Mouse (Mus musculus): ENCODE data around the gene Camsap3. TPM values are rescaled to one million over a fixed set of nuclear protein-coding genes. Genes with fewer than 3 reads are reported as not detected.
A peak's percentile ranks its signal among the peaks of the same experiment; 100 is the strongest.
"Not testable (repeated sequence)": the region's sequence is repeated elsewhere in the genome, so short reads cannot be mapped to it uniquely, and the experiment has no call there.

The Camsap3 gene
- polyA plus RNA-seq, 1 experiment from 2014 or later, result 16.7 TPM

DNA sequence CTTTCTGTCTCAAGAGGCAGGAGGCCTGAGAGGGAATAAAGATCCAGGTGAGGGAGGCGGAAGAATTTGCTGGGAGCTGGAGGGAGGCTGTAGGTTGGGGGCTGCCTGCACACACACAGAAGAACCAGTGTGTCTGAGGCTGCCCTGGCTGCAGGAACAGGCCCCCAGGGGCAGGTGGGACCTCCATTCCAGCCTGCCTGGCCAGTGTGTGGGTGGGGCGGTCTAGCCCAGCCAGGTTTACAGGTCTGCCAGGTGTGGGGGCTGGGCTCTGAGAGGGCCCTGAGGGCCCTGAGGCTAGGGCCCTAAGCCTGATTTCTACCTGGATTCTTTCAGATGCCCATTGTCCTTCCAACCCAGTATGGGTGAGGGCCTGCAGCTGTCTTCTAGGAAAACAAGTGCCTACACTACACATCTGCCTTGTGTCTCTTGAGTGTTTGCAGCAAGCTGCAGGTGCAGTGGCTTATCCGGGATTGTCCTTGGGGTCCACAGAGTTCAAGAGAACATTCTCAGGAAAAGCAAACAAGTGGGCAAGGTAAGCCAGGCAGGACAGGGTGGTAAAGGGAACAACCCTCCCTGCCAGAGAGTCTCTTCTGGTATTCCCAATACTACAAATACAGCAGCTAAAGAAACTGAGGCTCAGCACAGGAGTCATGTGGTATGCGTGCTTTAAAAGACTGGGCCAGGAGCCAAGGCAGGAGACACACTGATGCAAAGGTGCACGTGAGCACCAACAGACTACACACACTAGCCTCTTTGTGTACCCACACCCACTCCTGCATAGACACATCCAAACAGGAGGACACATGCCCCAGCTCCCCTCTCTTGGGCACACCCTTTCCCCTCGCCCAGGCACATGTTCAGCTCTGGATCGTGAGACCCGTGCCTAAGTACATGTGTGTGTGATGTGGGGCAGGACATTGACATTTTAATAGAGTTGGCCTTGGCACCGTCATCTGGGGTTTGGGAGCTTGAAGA is 7.4 kb upstream of the Camsap3 start:
- H3K27ac ChIP-seq, result peak overlapping the region; percentile 76
- no peaks in the 10 kb centered on the region for H3K27me3 ChIP-seq (replicated peaks)
- H3K9me3 ChIP-seq, result no peaks in the 10 kb centered on the region
- no peak overlapping the region for H3K4me3 ChIP-seq (replicated peaks)
- no peak overlapping the region for H3K4me2 ChIP-seq
- 61% methylated on average over 9 of the region's 9 CpGs for WGBS
- H3K4me1 ChIP-seq, result peaks cover 4% of the 10 kb centered on the region; the same call in 1 of the 2 replicates
- ATAC-seq (ENCODE audit: insufficient read depth, low FRiP score, low read depth), result peak; percentile 73
- H3K36me3 ChIP-seq, result no peaks in the 10 kb centered on the region
- no peak overlapping the region for H3K9ac ChIP-seq

DNA sequence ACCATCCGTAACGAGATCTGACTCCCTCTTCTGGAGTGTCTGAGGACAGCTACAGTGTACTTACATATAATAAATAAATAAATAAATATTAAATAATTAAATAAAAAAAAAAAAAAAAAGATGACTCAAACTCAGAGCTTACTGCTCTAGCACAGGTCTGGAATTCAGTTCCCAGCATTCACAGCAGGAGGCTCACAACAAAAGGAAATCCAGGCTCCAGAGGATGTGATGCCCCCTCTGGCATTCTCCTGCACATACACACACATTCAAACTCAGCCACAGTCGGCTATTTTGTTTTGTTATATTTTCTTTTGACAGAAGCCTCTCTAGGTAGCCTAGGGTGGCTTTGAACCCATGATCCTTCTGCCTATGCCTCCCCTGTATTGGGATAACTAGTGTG is 5.1 kb upstream of the Camsap3 start:
- H3K4me2 ChIP-seq; H3K4me3 ChIP-seq (replicated peaks); H3K27ac ChIP-seq; ATAC-seq (ENCODE audit: insufficient read depth, low FRiP score, low read depth); H3K27me3 ChIP-seq (replicated peaks); H3K4me1 ChIP-seq; H3K9ac ChIP-seq; H3K36me3 ChIP-seq; H3K9me3 ChIP-seq: not testable (repeated sequence)
- 81% methylated on average over 1 of the region's 3 CpGs for WGBS

GRCm38 (mm10) chr8:3586452-3586851 is 641 bp upstream of the Camsap3 start:
- Histone ChIP-seq H3K4me2 (no peak overlapping the region), H3K36me3 (no peaks in the 10 kb centered on the region), H3K4me3 (replicated peaks) (no peak overlapping the region), H3K27ac (no peak overlapping the region), H3K9me3 (no peaks in the 10 kb centered on the region), H3K4me1 (no peaks in the 10 kb centered on the region), H3K27me3 (replicated peaks) (no peaks in the 10 kb centered on the region), H3K9ac (no peak overlapping the region)
- WGBS, result 69% methylated on average over 2 of the region's 2 CpGs
- peak; percentile 12; the same call in 1 of the 2 replicates for ATAC-seq (ENCODE audit: insufficient read depth, low FRiP score, low read depth)

GRCm38 (mm10) chr8:3587391-3588257 is 531 bp downstream of the Camsap3 start:
- Histone ChIP-seq H3K27ac (peak overlapping the region; percentile 88), H3K36me3 (no peaks in the 10 kb centered on the region), H3K4me3 (replicated peaks) (peak overlapping the region; percentile 67), H3K4me1 (no peaks in the 10 kb centered on the region), H3K4me2 (peak overlapping the region; percentile 90), H3K9me3 (no peaks in the 10 kb centered on the region), H3K27me3 (replicated peaks) (no peaks in the 10 kb centered on the region), H3K9ac (peak overlapping the region; percentile 56)
- ATAC-seq (ENCODE audit: insufficient read depth, low FRiP score, low read depth), result peak; percentile 70
- WGBS, result under 1% methylated on average over 76 of the region's 77 CpGs

DNA sequence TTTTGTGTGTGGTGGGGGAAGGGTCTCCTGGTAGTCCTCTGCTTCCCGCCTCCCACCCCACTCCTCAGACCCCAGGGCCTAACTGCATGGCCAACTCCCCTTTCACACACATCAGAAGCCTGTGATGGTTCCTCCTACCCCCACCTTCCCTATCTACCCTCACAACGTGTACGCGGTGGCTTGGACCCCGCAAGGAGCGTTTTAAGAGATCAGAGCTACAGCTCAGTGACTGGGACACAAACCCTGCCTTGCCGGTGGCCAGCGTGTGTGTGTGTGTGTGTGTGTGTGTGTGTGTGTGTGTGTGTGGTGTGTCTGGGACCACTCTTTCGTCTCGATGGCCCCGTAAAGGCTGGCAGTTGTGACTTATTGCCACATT is 1.2 kb downstream of the Camsap3 start:
- peak overlapping the region; percentile 67 for H3K4me3 ChIP-seq (replicated peaks)
- no peaks in the 10 kb centered on the region for H3K9me3 ChIP-seq
- ATAC-seq (ENCODE audit: insufficient read depth, low FRiP score, low read depth), result peak; percentile 36
- H3K36me3 ChIP-seq, result no peaks in the 10 kb centered on the region
- 7% methylated on average over 11 of the region's 11 CpGs for WGBS
- H3K4me2 ChIP-seq, result peak overlapping the region; percentile 90
- H3K27me3 ChIP-seq (replicated peaks), result no peaks in the 10 kb centered on the region
- H3K27ac ChIP-seq, result peak overlapping the region; percentile 88
- H3K4me1 ChIP-seq, result 0 out of 2 replicates have a peak, but pooled peaks cover 3% of the 10 kb centered on the region
- peak overlapping the region; percentile 56 for H3K9ac ChIP-seq

DNA sequence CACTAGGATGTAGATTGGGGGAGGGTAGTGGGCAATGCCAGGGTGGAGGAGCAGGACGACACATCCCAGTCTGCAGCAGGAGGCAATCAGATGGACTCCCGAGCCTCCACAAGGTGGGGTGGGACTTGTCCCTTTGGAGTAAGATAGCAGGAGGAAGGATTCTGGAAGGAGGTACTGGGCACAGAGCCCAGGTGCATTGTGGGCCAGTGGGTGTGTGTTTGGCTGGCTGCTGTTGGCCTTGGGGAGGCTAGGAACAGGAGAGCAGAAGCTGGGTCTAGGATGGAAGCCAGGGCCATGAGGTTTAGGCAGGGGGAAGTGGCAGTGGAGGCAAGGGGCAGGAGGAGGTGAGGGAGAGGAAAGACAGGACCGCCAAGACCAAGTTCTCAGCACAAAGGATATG is 6.4 kb downstream of the Camsap3 start:
- H3K4me1 ChIP-seq, result 0 out of 2 replicates have a peak, but pooled peaks cover 6% of the 10 kb centered on the region
- ATAC-seq (ENCODE audit: insufficient read depth, low FRiP score, low read depth), result no peak
- H3K4me3 ChIP-seq (replicated peaks), result no peak overlapping the region
- no peaks in the 10 kb centered on the region for H3K36me3 ChIP-seq
- no peak overlapping the region for H3K9ac ChIP-seq
- no peak overlapping the region for H3K27ac ChIP-seq
- no peak overlapping the region for H3K4me2 ChIP-seq
- 66% methylated on average over 3 of the region's 3 CpGs for WGBS
- no peaks in the 10 kb centered on the region for H3K9me3 ChIP-seq
- H3K27me3 ChIP-seq (replicated peaks), result no peaks in the 10 kb centered on the region

- Histone ChIP-seq H3K9ac (no peak overlapping the region), H3K36me3 (no peaks in the 10 kb centered on the region), H3K27ac (no peak overlapping the region), H3K4me3 (replicated peaks) (no peak overlapping the region), H3K4me2 (no peak overlapping the region), H3K4me1 (0 out of 2 replicates have a peak, but pooled peaks cover 6% of the 10 kb centered on the region), H3K27me3 (replicated peaks) (no peaks in the 10 kb centered on the region), H3K9me3 (no peaks in the 10 kb centered on the region)
- ATAC-seq (ENCODE audit: insufficient read depth, low FRiP score, low read depth), result no peak
- WGBS, result 83% methylated on average over 2 of the region's 2 CpGs
Measured at GRCm38 (mm10) chr8:3594466-3594865, 7.4 kb downstream of the Camsap3 start.

GRCm38 (mm10) chr8:3598054-3598453 is 11.0 kb downstream of the Camsap3 start:
- H3K9ac ChIP-seq, result no peak overlapping the region
- no peaks in the 10 kb centered on the region for H3K27me3 ChIP-seq (replicated peaks)
- no peak overlapping the region for H3K27ac ChIP-seq
- 65% methylated on average over 3 of the region's 3 CpGs for WGBS
- H3K36me3 ChIP-seq, result peaks cover 8% of the 10 kb centered on the region; the same call in 1 of the 2 replicates
- no peaks in the 10 kb centered on the region for H3K9me3 ChIP-seq
- H3K4me1 ChIP-seq, result 0 out of 2 replicates have a peak, but pooled peaks cover 4% of the 10 kb centered on the region
- ATAC-seq (ENCODE audit: insufficient read depth, low FRiP score, low read depth), result no peak
- no peak overlapping the region for H3K4me2 ChIP-seq
- no peak overlapping the region for H3K4me3 ChIP-seq (replicated peaks)

DNA sequence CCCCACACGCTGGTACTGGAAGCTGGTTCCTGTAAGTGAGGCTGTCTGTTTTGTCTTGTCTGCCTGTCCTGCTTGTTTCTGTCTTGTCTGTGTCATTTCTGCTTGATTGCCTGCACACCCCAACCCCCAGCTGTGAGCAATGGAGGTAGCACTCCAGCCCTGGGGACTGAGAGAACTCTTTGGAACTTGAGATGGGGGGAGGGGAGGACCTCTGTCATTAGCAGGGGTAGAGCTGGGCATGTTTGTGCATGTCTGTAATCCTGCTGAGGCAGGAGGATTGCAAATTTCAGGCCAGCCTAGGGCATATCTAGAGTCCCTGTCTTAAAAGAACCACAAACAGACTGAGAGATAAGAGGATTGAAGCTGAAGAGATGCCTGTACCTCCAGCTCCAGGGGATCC is 12.1 kb downstream of the Camsap3 start:
- peaks cover 8% of the 10 kb centered on the region; the same call in 1 of the 2 replicates for H3K36me3 ChIP-seq
- ATAC-seq (ENCODE audit: insufficient read depth, low FRiP score, low read depth), result no peak
- no peak overlapping the region for H3K9ac ChIP-seq
- 64% methylated on average over 1 of the region's 1 CpGs for WGBS
- no peaks in the 10 kb centered on the region for H3K27me3 ChIP-seq (replicated peaks)
- no peak overlapping the region for H3K4me2 ChIP-seq
- H3K9me3 ChIP-seq, result no peaks in the 10 kb centered on the region
- H3K4me1 ChIP-seq, result no peaks in the 10 kb centered on the region
- no peak overlapping the region for H3K4me3 ChIP-seq (replicated peaks)
- no peak overlapping the region for H3K27ac ChIP-seq

GRCm38 (mm10) chr8:3600401-3600800 is 13.3 kb downstream of the Camsap3 start:
- Histone ChIP-seq H3K9ac (no peak overlapping the region), H3K27ac (no peak overlapping the region), H3K4me1 (no peaks in the 10 kb centered on the region), H3K9me3 (no peaks in the 10 kb centered on the region), H3K4me2 (no peak overlapping the region), H3K27me3 (replicated peaks) (no peaks in the 10 kb centered on the region), H3K4me3 (replicated peaks) (no peak overlapping the region), H3K36me3 (peaks cover 8% of the 10 kb centered on the region; the same call in 1 of the 2 replicates)
- no peak for ATAC-seq (ENCODE audit: insufficient read depth, low FRiP score, low read depth)
- 87% methylated on average over 6 of the region's 6 CpGs for WGBS

- Histone ChIP-seq H3K27me3 (replicated peaks) (no peaks in the 10 kb centered on the region), H3K9ac (no peak overlapping the region), H3K36me3 (peaks cover 16% of the 10 kb centered on the region), H3K27ac (no peak overlapping the region), H3K4me2 (no peak overlapping the region), H3K4me1 (no peaks in the 10 kb centered on the region), H3K4me3 (replicated peaks) (no peak overlapping the region), H3K9me3 (no peaks in the 10 kb centered on the region)
- 73% methylated on average over 13 of the region's 13 CpGs for WGBS
- no peak for ATAC-seq (ENCODE audit: insufficient read depth, low FRiP score, low read depth)
Measured at GRCm38 (mm10) chr8:3603439-3603838, 16.3 kb downstream of the Camsap3 start.
